Mouse (Mus musculus): Measurements from ENCODE around the gene Slc7a11.

Slc7a11 gene

DNA sequence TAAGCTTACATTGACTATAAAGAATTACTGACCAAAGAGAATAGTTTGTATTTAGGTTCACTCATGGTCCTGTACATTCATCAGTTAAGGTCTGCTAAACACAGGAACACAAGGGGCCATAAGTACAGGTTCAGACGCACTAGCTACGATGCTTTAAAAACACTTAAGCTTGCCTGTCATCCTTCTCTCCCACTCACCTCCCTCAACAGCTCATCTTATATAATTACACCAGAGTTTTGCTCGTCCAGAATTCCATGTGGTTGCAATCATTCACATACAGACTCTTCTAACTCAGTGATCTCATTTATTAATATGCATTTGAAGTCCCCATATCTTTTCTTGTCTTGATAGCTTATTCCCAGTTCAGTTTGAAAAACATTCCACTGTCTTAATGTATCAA is 458.6 kb downstream of the Slc7a11 start:
- no peak for DNase-seq (ENCODE audit: low spot score in 2 of 2)

DNA sequence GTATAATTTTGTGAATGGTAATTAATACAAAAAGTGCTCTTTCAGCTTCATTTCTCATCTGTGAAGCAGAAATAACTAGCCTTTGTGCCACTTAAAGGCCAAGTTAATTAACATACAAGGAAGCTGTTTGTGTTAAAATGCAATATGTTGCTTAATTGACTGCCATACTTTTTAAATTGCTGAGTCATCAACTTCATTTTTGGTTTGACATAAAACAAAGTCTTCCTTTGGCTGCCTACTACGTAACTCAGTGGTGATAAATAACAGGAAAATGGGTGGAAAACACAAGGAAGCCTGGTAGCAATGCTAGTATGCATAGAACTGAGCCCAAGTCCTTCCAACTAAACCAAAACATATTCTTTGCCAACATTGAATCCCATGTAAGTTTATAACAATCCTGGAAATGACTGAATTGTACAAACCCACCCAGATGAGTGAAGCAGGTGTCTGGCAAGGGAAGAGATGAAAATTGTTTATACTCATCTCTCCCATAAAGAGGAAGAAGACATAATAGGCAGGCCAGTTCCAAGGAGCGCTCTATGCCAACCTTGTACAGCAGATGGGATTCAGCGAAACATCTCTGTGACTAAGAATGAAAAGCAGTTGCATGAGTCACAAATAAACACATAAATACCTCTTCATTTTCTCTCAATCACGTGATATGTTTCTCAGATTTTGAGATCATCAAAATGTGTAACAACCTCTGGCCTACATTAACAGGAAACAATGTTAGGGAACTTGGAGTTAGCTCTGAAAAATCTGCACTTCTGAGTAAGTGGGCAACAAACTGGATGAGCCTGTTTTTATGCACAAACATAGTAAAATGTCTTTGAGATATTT is 459.8 kb downstream of the Slc7a11 start:
- DNase-seq (ENCODE audit: low spot score in 2 of 2) = no peak

DNA sequence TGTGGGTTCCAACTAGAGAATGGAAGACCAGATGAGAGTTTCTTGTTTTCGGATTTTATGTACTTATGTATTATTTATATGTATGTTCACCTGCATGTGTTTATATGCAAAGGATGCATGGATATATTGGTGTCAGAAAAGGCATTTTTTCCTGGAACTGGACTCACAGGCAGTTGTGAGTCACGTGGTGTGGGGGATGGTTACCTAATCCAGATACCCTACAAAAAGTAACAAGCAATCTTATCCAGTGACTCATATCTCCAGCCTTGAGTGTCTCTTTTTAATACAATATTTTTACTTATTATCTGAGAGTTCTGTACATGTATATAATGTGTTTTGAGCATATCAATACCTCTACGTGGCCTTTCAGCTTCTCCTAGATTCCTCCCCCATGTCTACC is 469.4 kb downstream of the Slc7a11 start:
- DNase-seq (ENCODE audit: low spot score in 2 of 2) = no peak

DNA sequence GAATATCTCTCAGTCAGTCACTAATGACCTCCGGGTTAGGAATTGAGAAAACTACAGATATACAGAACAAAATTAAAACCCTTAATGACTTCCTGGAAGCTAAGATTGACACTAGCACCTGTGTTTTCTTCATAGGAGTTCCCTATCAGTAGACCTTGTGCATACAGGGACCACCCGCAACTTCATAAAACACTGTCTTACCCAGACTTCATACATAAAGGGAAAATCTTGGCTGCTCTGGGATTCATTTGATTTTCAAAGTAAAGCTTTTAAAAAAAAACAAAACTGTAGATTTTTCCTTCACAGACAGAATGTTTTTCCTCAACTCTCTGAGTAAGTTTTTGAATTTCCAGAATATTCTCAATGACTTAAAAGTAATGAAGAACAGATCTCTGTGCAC is 477.8 kb downstream of the Slc7a11 start:
- DNase-seq (ENCODE audit: low spot score in 2 of 2) = no peak

DNA sequence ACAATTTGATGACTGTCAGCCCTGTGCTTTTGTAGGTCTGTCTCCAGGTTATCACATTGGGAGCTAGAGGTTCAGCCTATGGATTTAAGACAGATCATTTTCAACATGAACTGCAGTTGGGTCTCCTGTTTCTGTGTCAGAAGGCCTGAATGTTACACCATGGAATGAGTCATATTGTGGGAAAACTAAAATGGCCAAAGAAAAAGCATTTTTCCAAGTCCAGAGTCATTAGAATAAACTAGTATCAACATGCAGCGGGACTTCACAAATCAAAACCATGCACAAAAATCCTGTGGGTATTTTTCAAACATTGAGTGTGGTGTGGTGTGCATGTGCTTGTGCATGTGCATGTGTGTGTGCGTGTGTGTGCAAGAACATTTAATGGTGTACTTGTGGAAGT is 482.8 kb downstream of the Slc7a11 start:
- DNase-seq (ENCODE audit: low spot score in 2 of 2) = no peak

DNA sequence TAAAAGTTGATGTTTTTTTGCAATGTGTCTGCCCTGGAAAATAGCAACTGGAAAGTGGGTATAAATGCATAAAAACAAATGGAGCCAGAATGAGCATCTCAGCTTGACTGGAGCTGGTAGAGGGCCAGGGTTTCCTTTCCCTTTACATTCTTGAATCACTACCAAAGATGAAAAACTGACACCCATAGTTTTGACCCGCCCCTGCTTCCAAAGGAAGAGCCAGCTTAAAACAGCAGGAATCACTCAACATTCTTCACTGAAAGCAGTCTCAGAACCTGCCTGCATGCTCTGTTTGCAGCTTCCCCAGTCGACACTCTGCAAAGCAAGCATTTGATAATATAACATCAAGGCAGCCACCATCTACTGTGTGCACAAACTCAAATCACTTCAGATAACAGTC is 496.6 kb downstream of the Slc7a11 start:
- no peak for DNase-seq (ENCODE audit: low spot score in 2 of 2)

DNA sequence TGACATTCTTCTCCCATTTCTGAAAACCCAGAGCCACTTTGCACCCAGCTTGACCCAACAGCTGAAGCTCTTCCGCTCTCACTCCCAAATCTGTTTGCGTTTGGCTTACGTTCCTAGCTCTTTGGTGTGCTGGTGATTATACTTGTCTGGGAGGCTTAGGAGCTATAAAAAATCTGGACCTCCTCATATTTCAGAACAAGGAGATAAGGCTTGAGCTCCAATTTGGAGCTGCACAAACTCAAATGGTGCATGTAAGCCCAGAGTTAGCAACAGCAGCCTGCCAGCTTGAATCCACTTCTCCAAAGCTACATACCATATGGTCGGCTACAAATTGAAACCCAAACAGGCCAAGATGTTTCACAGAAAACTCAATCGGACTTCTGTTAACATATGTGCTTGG is 498.6 kb downstream of the Slc7a11 start:
- peak; percentile 37 to 70 for DNase-seq (ENCODE audit: low spot score in 2 of 2)

DNA sequence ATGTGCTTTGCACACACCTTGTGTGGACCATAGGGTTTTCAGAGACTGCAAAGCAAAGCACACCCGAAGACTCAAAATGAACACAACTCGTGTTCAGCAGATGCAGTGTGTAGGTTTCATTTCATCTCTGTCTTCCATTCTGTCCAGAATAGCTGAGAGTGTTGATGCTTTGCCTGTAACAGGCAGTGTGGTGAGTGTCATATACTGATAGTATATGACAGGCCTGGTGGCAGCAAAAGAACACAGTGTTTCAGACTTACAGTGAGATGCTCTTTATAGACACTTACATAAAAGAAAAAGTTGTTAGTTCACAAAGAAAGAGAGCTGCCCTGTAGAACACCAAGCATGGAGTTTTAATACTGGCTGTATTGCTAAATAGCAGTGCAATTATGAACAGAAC is 505.8 kb downstream of the Slc7a11 start:
- no peak for DNase-seq (ENCODE audit: low spot score in 2 of 2)

DNA sequence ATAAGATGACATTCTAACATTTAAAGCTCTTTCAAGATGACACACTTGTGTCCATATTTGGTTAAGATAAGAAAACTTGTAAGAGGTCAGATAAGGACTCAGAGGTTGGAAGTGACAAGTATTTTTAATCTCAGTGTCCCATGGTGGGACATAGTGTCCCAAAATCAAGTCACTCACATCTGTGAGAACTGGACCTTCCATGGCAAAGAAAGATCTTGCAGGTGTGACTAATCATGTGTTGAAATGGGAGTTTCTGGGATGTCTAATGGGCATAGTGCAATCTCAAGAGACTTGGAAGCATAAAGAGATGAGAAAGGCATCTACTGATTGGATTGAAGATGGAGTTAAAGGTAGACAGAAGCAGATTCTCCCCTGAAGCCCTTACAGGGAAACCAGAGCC is 513.9 kb downstream of the Slc7a11 start:
- no peak for DNase-seq (ENCODE audit: low spot score in 2 of 2)

DNA sequence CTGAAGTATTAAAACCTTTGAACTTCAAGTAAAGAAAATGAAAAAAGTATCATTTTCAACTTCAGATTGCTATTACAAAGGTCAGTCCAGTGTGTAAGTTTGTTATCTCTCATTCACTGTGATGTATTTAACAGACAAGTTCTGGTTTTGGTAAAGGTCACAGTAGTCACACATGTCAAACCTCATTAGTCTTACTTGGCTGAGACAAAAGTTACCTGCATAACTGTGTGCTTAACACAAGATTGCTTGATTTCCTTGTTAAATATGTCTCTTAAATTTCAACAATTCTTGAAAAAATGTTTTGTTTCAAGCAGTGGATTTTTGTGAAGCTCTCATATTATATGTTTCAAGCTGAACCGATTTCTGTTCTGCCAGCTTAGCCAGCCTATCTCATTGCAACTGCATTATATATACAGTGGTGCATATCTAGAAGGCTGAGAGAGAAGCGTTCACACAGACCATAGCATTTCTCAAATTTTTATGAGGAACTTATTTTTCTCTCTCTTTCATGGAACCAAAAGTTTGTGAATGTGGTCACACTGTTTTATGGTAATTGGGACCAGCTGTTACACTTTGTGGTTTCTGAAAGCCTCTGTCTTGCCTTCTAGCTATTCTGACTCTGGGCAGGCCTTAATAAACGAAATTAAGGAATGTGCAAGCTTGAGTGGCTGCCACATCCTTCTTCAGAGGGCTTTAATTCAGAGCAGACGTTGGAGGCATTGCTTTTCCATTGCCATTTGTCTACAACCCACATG is 514.7 kb downstream of the Slc7a11 start:
- DNase-seq (ENCODE audit: low spot score in 2 of 2) = no peak

DNA sequence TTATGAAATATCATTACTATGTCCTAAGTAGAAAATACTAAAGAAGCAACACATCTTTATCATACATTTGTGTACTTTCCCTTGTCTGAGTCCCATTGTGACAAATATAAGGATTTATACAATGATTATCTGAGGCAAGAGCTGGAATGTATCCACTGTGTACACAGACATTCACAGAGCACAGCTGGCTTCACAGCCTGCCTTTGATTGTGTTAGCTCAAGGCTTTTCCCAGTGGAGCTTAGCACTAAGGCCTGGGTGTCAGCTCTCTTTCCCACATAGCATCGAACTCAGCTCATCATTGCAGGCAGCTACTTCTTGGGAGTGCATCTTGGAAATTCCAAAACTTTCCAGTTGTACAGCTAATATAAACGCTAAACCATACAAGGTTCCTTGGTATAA is 529.5 kb downstream of the Slc7a11 start:
- DNase-seq (ENCODE audit: low spot score in 2 of 2) = no peak

DNA sequence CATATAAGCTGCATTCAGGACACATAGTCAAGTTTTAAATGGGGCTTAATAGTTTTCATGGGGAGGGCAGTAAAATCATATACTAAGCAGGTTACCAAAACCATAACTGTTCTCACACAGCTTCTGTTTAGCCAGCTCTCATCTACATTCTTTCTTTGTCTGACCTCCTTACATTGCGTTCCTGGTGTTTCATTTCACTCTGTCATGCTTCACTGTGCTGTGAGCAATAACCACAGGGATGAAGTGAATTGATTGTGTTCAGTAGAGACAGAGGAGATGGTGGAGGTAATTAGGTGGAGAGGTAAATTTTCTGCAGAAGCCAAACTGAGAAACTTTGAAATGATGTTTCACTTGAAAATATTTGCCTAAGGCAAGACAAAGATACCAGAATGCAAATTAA is 532.5 kb downstream of the Slc7a11 start:
- DNase-seq (ENCODE audit: low spot score in 2 of 2) = no peak

DNA sequence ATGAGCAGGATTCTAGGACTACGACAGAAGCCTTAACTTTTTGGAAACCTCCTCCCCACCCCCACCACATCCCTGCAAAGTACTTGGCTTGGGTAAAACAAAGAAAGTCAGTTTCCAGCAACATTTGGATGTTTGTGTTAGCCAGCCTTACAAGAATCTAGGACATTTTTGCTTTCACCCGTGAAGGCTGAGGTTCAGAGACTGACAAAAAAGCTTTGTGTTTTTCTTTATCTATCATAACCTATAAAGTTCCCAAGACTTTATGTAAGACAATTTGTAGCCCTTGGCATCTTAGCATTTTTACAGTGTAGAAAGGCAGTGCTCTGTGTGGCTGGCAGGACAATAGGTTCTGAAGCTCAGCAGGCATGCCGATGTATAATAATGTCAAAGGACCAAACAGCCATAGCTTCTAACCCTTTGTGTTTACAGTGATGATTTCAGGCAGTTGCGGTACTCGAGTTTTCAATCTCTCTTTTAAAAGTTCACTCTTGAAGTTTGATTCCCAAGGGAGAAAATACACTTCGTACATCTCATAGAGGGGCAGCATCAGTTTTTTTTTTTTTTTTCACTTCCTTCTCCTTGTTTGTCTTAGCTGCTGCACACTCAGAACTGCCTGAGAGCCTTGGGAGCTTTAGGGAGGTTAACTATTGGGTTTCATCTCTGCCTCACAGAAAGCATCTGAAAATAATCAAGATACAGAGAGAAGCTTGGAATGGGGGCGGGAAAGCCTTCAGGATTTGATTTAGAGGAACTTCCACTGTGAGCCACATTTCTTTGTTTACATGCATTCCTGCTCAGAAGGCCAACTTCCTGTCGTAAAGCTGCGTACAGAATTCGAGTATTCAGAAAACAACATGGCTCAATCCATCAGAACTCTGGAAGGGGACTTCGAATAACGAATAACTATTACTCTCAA is 534.7 kb downstream of the Slc7a11 start:
- DNase-seq (ENCODE audit: low spot score in 2 of 2) = no peak

DNA sequence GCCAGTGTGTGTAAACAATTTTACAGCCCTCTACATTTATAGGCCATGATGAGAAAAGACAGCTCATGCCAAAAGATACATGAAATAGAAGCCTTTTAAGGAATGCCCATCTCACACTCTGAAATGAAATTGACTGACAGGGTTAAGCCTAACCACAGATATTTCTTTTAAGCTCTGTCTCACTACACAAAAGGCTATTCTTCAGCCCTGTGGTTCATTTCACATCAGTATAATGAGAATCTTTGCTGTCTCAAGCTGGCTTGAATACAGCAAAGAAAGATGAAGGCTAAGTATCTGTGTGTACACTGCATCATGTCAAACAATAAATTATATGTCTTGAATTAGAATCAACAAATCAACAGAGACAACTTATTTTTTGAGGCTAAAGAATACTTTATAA is 549.5 kb downstream of the Slc7a11 start:
- DNase-seq (ENCODE audit: low spot score in 2 of 2) = no peak

DNA sequence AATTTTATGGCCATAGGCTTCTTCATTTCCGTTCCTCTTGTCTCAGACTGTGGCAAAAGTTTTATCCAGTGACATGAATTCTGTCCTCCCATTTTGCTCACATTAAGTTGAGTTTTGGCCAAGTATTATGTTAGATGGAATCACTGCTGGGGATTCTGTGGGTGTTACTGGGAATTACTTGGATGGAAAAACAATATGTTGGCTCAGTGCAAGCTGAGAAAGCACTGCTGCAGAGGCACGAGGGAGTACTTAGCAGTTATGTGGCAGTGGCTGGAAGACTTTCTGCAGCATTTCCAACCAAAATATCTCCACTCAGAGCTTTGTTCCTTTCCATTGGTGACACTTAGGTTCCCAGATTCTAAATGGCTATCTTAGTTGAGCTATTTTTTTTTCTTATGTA is 556.1 kb downstream of the Slc7a11 start:
- no peak for DNase-seq (ENCODE audit: low spot score in 2 of 2)

DNA sequence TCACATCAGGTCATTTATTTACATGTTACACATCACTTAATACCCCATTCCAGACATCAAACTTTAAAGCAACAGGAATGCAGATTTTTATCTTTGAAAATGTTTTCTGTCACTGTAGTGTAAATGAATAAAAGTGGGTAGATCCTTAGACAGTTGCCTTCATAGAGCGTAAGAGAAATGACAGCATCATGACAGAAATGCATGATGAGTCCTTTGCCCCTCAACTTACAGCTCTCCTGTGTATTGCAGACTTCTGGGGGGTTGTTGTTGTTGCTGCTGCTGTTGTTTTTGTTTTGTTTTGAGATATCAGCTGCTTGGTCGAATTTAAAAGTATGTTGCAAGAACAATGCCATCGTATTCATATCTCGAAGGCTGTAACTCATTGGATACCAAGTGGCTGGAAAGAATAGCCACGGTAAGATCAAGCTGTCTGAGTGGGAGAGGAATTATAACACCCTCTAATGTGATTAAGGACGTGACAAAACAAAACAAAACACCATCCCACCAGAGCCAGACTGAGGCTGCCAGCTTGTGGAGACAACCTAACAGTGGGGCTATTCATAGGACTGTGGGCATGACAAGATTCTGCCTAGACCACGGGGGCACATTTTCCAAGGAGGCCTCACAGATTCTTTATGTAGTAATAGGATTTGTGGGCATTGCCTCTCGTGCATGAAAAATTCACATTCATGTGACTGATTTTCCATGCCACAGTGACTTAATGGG is 557.0 kb downstream of the Slc7a11 start:
- no peak for DNase-seq (ENCODE audit: low spot score in 2 of 2)

DNA sequence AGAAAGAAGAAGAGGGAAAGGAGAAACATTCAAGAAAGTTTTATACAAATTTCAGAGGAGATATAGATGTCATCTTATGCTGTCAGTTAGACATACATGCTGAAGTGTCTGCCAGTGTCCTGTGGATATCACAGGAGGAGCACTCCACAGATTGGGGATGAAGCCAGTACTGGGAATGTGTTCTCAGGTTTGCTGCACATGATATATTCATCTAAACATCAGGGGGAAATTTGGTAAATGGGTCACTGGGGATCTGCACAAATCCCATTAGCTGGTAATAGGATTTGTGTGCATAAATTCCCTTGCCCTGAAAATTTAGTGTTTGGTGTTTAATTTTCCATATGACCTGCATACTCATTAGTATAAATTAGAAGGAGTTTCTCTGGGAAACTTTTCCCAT is 562.9 kb downstream of the Slc7a11 start:
- DNase-seq (ENCODE audit: low spot score in 2 of 2) = no peak

DNA sequence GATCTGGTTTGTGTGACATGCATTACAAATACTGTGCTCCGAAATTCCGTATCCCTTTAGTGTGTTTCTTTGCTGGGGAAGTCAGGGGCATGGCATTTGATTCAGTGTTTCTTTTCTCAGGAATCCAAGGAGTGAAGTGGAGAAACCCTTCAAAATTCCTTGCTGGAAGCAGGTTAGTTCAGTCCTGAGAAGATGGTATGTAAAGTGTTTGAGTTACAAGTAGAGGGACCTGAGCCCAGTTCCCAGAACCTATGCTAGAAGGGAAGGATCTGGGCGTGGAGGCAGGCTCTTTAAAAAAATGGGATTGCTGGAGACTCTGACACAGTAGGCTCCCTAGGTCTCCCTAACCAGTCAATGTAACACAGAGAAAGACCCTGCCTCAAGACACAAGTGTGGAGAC is 572.6 kb downstream of the Slc7a11 start:
- DNase-seq (ENCODE audit: low spot score in 2 of 2) = no peak

DNA sequence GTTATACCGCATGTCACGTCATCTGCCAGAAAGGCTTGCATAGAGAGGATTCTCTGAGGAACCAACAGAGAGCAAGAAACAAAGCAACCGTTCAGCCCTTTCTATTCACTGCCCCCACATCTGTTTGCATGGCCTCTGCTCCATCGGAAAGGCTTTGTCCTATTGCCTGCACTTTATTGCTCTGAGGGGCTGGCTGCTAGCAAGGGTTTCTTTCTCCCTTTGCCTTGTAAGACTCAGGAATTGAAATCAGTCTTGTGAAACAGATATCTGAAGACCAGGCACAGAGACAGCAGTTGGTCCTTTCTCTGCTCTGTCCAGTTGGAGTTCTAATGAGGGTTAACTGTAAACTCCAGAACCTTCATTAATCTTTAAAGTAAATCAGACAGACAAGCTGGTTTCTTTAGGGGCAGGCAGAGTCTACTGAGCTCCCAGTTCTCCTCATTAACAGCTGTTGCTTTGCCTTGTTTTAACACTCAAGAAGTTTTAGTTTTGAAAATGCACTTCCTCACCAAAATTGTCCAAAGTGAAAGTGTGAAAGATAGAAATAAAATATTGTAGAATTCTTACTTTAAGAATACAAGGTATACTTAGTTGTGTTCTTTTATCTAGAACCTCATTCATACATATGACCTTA is 575.3 kb downstream of the Slc7a11 start:
- DNase-seq (ENCODE audit: low spot score in 2 of 2) = no peak

DNA sequence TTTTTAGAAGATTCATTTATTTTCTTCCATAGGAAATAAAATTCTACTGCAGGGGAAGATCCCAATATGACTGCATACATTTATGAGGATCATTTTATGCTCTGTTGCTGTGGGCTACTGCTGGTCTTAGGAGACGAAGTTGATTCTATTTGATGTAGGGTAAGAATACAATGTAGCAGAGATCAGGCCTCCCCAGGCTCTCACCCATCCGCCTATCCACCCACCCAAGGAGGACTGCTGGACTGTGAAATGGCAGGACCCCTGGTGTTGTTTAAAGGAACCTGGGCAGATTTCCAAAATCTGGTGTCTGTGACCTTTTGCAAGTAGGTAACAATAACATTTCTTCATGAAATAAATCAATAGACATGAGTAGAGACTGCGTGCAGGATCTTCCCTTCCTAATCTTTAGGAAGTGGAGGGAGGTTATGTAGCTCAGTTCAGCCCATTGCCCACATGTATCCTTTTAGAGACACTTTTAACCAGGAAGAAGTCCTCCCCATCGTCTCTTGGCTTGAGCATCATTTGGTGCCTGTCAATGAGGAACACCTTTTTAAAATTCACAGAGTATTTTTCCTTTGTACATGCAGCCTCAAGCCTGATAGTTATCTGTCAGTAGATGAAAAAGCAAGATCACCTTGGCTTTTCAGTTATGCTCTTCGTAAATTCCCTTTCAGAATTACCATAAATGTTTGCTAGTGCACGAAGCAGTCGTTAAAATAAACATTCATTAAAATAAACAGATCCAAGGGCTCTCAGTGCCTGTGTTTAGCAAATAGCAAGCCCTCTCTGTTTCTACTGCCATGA is 576.1 kb downstream of the Slc7a11 start:
- no peak for DNase-seq (ENCODE audit: low spot score in 2 of 2)
